Mouse (Mus musculus): ENCODE measurements at regions not wholly inside any gene's neighbourhood (a gene's known extent, or its start where the extent isn't known, plus 50 kb on each side); places are given as distances from the start of the nearest gene placed in this dataset.

GRCm38 (mm10) chr10:92333042-92333774, 389.0 kb downstream of the Nedd1 start:
- 16% methylated on average over 3 of the region's 3 CpGs for WGBS
- Histone ChIP-seq H3K36me3 (ENCODE audit: control insufficient read depth, insufficient read depth, low read length) (no peaks in the 10 kb centered on the region), H3K4me1 (ENCODE audit: control insufficient read depth, insufficient read depth, low read depth, low read length) (peaks cover 9% of the 10 kb centered on the region), H3K9me3 (ENCODE audit: control insufficient read depth, low read length) (no peaks in the 10 kb centered on the region), H3K9ac (ENCODE audit: low read depth, low read length) (no peak overlapping the region), H3K4me2 (ENCODE audit: low read length) (no peak overlapping the region), H3K27ac (ENCODE audit: low read depth, low read length) (peak overlapping the region; percentile 59), H3K27me3 (replicated peaks; ENCODE audit: control insufficient read depth, insufficient read depth, low read length) (no peaks in the 10 kb centered on the region), H3K4me3 (ENCODE audit: low read length) (no peak overlapping the region)
- peak; percentile 90 for ATAC-seq

GRCm38 (mm10) chr10:92330150-92330549, 392.1 kb downstream of the Nedd1 start:
- no peak for ATAC-seq
- Histone ChIP-seq H3K9me3 (ENCODE audit: control insufficient read depth, low read length) (no peaks in the 10 kb centered on the region), H3K36me3 (ENCODE audit: control insufficient read depth, insufficient read depth, low read length) (no peaks in the 10 kb centered on the region), H3K27me3 (replicated peaks; ENCODE audit: control insufficient read depth, insufficient read depth, low read length) (no peaks in the 10 kb centered on the region), H3K27ac (ENCODE audit: low read depth, low read length) (no peak overlapping the region), H3K4me3 (ENCODE audit: low read length) (no peak overlapping the region), H3K4me1 (ENCODE audit: control insufficient read depth, insufficient read depth, low read depth, low read length) (peaks cover 9% of the 10 kb centered on the region), H3K9ac (ENCODE audit: low read depth, low read length) (no peak overlapping the region), H3K4me2 (ENCODE audit: low read length) (no peak overlapping the region)
- WGBS, result 61% methylated on average over 10 of the region's 10 CpGs

DNA sequence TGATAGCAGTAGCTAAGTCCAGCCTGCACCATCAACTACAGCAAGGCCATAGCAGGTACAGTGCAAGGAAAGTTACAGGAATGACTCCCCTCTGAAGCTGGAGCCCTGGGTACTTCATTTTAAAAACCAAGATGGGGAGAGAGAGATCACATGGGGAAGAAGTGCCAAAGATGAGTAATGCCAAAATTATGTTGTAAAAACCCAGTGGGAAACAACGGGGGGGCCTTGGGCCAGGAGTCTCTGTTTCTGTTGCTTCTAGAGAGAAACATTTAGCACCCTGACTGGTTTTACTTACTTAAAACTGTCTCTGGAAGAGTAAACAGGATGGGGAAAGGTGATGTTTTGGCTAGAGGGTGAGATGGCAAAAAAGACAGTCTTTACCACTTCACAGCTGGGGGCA, 392.6 kb downstream of the Nedd1 start:
- Histone ChIP-seq H3K36me3 (ENCODE audit: control insufficient read depth, insufficient read depth, low read length) (no peaks in the 10 kb centered on the region), H3K4me2 (ENCODE audit: low read length) (no peak overlapping the region), H3K4me1 (ENCODE audit: control insufficient read depth, insufficient read depth, low read depth, low read length) (peaks cover 9% of the 10 kb centered on the region), H3K27me3 (replicated peaks; ENCODE audit: control insufficient read depth, insufficient read depth, low read length) (no peaks in the 10 kb centered on the region), H3K9me3 (ENCODE audit: control insufficient read depth, low read length) (no peaks in the 10 kb centered on the region), H3K4me3 (ENCODE audit: low read length) (no peak overlapping the region), H3K27ac (ENCODE audit: low read depth, low read length) (no peak overlapping the region), H3K9ac (ENCODE audit: low read depth, low read length) (no peak overlapping the region)
- no peak for ATAC-seq
- 83% methylated on average over 1 of the region's 1 CpGs for WGBS

- Histone ChIP-seq H3K4me2 (ENCODE audit: low read length) (no peak overlapping the region), H3K4me3 (ENCODE audit: low read length) (no peak overlapping the region), H3K27ac (ENCODE audit: low read depth, low read length) (no peak overlapping the region), H3K36me3 (ENCODE audit: control insufficient read depth, insufficient read depth, low read length) (no peaks in the 10 kb centered on the region), H3K27me3 (replicated peaks; ENCODE audit: control insufficient read depth, insufficient read depth, low read length) (no peaks in the 10 kb centered on the region), H3K9me3 (ENCODE audit: control insufficient read depth, low read length) (no peaks in the 10 kb centered on the region), H3K9ac (ENCODE audit: low read depth, low read length) (no peak overlapping the region), H3K4me1 (ENCODE audit: control insufficient read depth, insufficient read depth, low read depth, low read length) (no peaks in the 10 kb centered on the region)
- WGBS, result 77% methylated on average over 4 of the region's 4 CpGs
- no peak for ATAC-seq
Measured at GRCm38 (mm10) chr10:92325284-92325989, 396.8 kb downstream of the Nedd1 start.

DNA sequence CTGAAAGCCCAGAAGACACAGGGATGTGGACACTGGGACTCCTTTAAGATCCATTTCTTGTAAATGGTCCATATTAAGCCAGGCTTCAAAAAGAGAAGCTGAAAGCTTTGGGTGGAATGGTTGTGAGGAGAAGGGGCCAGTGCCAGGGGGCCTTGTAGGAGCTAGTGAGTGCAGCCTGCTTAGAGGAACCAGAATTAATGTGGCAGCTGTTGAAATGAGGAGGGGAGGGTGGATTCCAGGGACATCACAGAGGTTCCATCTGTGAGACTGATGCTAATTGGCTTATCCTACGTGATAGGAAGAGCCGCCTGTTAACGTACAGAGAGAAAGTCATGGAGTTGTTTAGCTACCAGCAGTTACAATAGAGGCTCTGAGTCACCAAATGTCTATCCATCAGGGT, 407.6 kb downstream of the Nedd1 start:
- WGBS, result 48% methylated on average over 3 of the region's 3 CpGs
- Histone ChIP-seq H3K36me3 (ENCODE audit: control insufficient read depth, insufficient read depth, low read length) (no peaks in the 10 kb centered on the region), H3K4me3 (ENCODE audit: low read length) (no peak overlapping the region), H3K27ac (ENCODE audit: low read depth, low read length) (no peak overlapping the region), H3K4me1 (ENCODE audit: control insufficient read depth, insufficient read depth, low read depth, low read length) (no peaks in the 10 kb centered on the region), H3K9ac (ENCODE audit: low read depth, low read length) (no peak overlapping the region), H3K27me3 (replicated peaks; ENCODE audit: control insufficient read depth, insufficient read depth, low read length) (no peaks in the 10 kb centered on the region), H3K9me3 (ENCODE audit: control insufficient read depth, low read length) (no peaks in the 10 kb centered on the region), H3K4me2 (ENCODE audit: low read length) (no peak overlapping the region)
- ATAC-seq, result peak; percentile 68; the same call in 1 of the 2 replicates

DNA sequence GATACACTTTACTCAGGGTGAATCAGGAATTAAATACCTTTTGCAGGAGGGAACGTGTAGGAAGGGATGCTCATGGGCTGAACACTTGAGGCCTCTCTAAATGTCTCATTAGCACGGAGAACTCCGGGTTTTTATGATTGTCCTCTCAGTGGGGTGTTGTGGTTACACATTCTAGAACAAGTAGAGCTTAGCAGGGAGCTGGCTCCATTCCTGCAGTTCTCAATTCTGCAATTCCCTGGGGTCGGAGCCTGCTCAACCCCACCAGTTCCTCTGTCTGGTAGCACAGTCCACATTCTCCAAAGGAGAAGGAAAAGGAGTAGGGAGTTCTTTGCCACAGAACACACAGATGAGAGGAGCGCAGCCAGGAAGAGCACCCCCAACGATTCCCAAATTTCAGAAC, 409.9 kb downstream of the Nedd1 start:
- 63% methylated on average over 6 of the region's 6 CpGs for WGBS

GRCm38 (mm10) chr10:92308643-92309042, 413.6 kb downstream of the Nedd1 start:
- H3K9ac ChIP-seq (ENCODE audit: low read depth, low read length), result no peak overlapping the region
- no peaks in the 10 kb centered on the region for H3K9me3 ChIP-seq (ENCODE audit: control insufficient read depth, low read length)
- no peaks in the 10 kb centered on the region for H3K27me3 ChIP-seq (replicated peaks; ENCODE audit: control insufficient read depth, insufficient read depth, low read length)
- no peak overlapping the region for H3K4me2 ChIP-seq (ENCODE audit: low read length)
- H3K4me3 ChIP-seq (ENCODE audit: low read length), result no peak overlapping the region
- 90% methylated on average over 3 of the region's 3 CpGs for WGBS
- no peak for ATAC-seq
- no peak overlapping the region for H3K27ac ChIP-seq (ENCODE audit: low read depth, low read length)
- no peaks in the 10 kb centered on the region for H3K36me3 ChIP-seq (ENCODE audit: control insufficient read depth, insufficient read depth, low read length)
- H3K4me1 ChIP-seq (ENCODE audit: control insufficient read depth, insufficient read depth, low read depth, low read length), result no peaks in the 10 kb centered on the region

More for the DNA sequence above, 409.9 kb downstream of the Nedd1 start:
- Histone ChIP-seq H3K4me3 (ENCODE audit: low read length) (no peak overlapping the region), H3K27me3 (replicated peaks; ENCODE audit: control insufficient read depth, insufficient read depth, low read length) (no peaks in the 10 kb centered on the region), H3K36me3 (ENCODE audit: control insufficient read depth, insufficient read depth, low read length) (no peaks in the 10 kb centered on the region), H3K4me2 (ENCODE audit: low read length) (no peak overlapping the region), H3K9ac (ENCODE audit: low read depth, low read length) (no peak overlapping the region), H3K4me1 (ENCODE audit: control insufficient read depth, insufficient read depth, low read depth, low read length) (no peaks in the 10 kb centered on the region), H3K27ac (ENCODE audit: low read depth, low read length) (no peak overlapping the region), H3K9me3 (ENCODE audit: control insufficient read depth, low read length) (no peaks in the 10 kb centered on the region)
- no peak for ATAC-seq

GRCm38 (mm10) chr10:92307861-92308260, 414.4 kb downstream of the Nedd1 start:
- Histone ChIP-seq H3K36me3 (ENCODE audit: control insufficient read depth, insufficient read depth, low read length) (no peaks in the 10 kb centered on the region), H3K9ac (ENCODE audit: low read depth, low read length) (no peak overlapping the region), H3K9me3 (ENCODE audit: control insufficient read depth, low read length) (no peaks in the 10 kb centered on the region), H3K4me2 (ENCODE audit: low read length) (no peak overlapping the region), H3K4me3 (ENCODE audit: low read length) (no peak overlapping the region), H3K4me1 (ENCODE audit: control insufficient read depth, insufficient read depth, low read depth, low read length) (no peaks in the 10 kb centered on the region), H3K27ac (ENCODE audit: low read depth, low read length) (no peak overlapping the region), H3K27me3 (replicated peaks; ENCODE audit: control insufficient read depth, insufficient read depth, low read length) (no peaks in the 10 kb centered on the region)
- 31% methylated on average over 3 of the region's 3 CpGs for WGBS
- ATAC-seq, result no peak

DNA sequence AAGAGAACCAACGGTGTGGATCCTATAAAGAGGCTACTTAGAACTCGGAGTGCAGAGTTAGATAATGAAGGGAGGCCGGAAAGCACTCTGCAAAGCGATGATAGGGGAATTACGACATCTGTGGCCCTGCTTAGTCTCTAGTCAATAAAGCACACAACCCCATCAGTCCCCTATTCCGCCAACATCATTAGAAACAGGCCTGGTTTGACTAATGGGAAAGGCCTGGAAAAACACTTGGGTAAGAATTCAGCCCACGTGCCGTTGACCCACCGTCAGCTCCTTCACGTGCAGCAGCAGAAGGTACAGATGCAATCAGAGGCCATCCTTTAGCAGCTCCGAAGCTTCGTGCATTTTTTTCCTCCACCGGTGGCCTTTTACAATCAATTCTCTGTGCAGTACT, 423.5 kb downstream of the Nedd1 start:
- ATAC-seq, result no peak
- Histone ChIP-seq H3K9ac (ENCODE audit: low read depth, low read length) (no peak overlapping the region), H3K4me2 (ENCODE audit: low read length) (no peak overlapping the region), H3K9me3 (ENCODE audit: control insufficient read depth, low read length) (no peaks in the 10 kb centered on the region), H3K4me3 (ENCODE audit: low read length) (no peak overlapping the region), H3K36me3 (ENCODE audit: control insufficient read depth, insufficient read depth, low read length) (no peaks in the 10 kb centered on the region), H3K27me3 (replicated peaks; ENCODE audit: control insufficient read depth, insufficient read depth, low read length) (no peaks in the 10 kb centered on the region), H3K4me1 (ENCODE audit: control insufficient read depth, insufficient read depth, low read depth, low read length) (peaks cover 5% of the 10 kb centered on the region; the same call in 1 of the 2 replicates), H3K27ac (ENCODE audit: low read depth, low read length) (no peak overlapping the region)
- 70% methylated on average over 13 of the region's 13 CpGs for WGBS

All from hindbrain, embryonic 16.5 days (tissue).